Mouse (Mus musculus): ENCODE data around the gene Fam196b. TPM values are rescaled to one million over a fixed set of nuclear protein-coding genes. Genes with fewer than 3 reads are reported as not detected.

Fam196b gene
- polyA plus RNA-seq, 1 experiment from 2014 or later = 0.83 TPM

- DNase-seq (ENCODE audit: low spot score) = no peak
- WGBS = 62% methylated on average over 5 of the region's 5 CpGs
- no peak overlapping the region for H3K27ac ChIP-seq (ENCODE audit: low read depth, low read length)
These were observed 29.7 kb downstream of the Fam196b start for GRCm38 (mm10) chr11:34344310-34344709.

GRCm38 (mm10) chr11:34348287-34348918 is 33.8 kb downstream of the Fam196b start:
- no peaks in the 10 kb centered on the region for H3K36me3 ChIP-seq (ENCODE audit: control insufficient read depth, insufficient read depth, low read length)
- no peaks in the 10 kb centered on the region for H3K27me3 ChIP-seq (ENCODE audit: control insufficient read depth, insufficient read depth, low read length)
- WGBS = 77% methylated on average over 4 of the region's 4 CpGs
- H3K9ac ChIP-seq (ENCODE audit: low read depth, low read length) = no peak overlapping the region
- H3K27ac ChIP-seq (ENCODE audit: low read depth, low read length) = no peak overlapping the region
- DNase-seq (ENCODE audit: low spot score) (no peak), ATAC-seq (ENCODE audit: low FRiP score) (no peak)
- H3K4me2 ChIP-seq (replicated peaks; ENCODE audit: low read depth, low read length) = no peak overlapping the region
- H3K4me1 ChIP-seq (replicated peaks; ENCODE audit: control insufficient read depth, insufficient read depth, low read length) = no peaks in the 10 kb centered on the region
- no peaks in the 10 kb centered on the region for H3K9me3 ChIP-seq (ENCODE audit: control insufficient read depth, low read length)
- H3K4me3 ChIP-seq (ENCODE audit: low read depth, low read length) = no peak overlapping the region

More at GRCm38 (mm10) chr11:34344310-34344709, 29.7 kb downstream of the Fam196b start:
- no peaks in the 10 kb centered on the region for H3K36me3 ChIP-seq (ENCODE audit: control insufficient read depth, insufficient read depth, low read length)
- H3K4me1 ChIP-seq (replicated peaks; ENCODE audit: control insufficient read depth, insufficient read depth, low read length) = no peaks in the 10 kb centered on the region
- H3K27me3 ChIP-seq (ENCODE audit: control insufficient read depth, insufficient read depth, low read length) = no peaks in the 10 kb centered on the region
- H3K4me3 ChIP-seq (ENCODE audit: low read depth, low read length) = no peak overlapping the region
- peak; percentile 38; the same call in 1 of the 2 replicates for ATAC-seq (ENCODE audit: low FRiP score)
- H3K9ac ChIP-seq (ENCODE audit: low read depth, low read length) = no peak overlapping the region
- H3K4me2 ChIP-seq (replicated peaks; ENCODE audit: low read depth, low read length) = no peak overlapping the region
- H3K9me3 ChIP-seq (ENCODE audit: control insufficient read depth, low read length) = no peaks in the 10 kb centered on the region

- Histone ChIP-seq H3K36me3 (ENCODE audit: control insufficient read depth, insufficient read depth, low read length) (no peaks in the 10 kb centered on the region), H3K4me3 (ENCODE audit: low read depth, low read length) (no peak overlapping the region), H3K4me1 (replicated peaks; ENCODE audit: control insufficient read depth, insufficient read depth, low read length) (no peaks in the 10 kb centered on the region), H3K27ac (ENCODE audit: low read depth, low read length) (no peak overlapping the region), H3K9ac (ENCODE audit: low read depth, low read length) (no peak overlapping the region), H3K9me3 (ENCODE audit: control insufficient read depth, low read length) (no peaks in the 10 kb centered on the region), H3K4me2 (replicated peaks; ENCODE audit: low read depth, low read length) (no peak overlapping the region), H3K27me3 (ENCODE audit: control insufficient read depth, insufficient read depth, low read length) (no peaks in the 10 kb centered on the region)
- no peak for ATAC-seq (ENCODE audit: low FRiP score)
- WGBS = 91% methylated on average over 10 of the region's 10 CpGs
- DNase-seq (ENCODE audit: low spot score) = no peak
These were observed 34.9 kb downstream of the Fam196b start for GRCm38 (mm10) chr11:34349453-34350056.

- Histone ChIP-seq H3K4me1 (replicated peaks; ENCODE audit: control insufficient read depth, insufficient read depth, low read length) (no peaks in the 10 kb centered on the region), H3K36me3 (ENCODE audit: control insufficient read depth, insufficient read depth, low read length) (no peaks in the 10 kb centered on the region), H3K27ac (ENCODE audit: low read depth, low read length) (no peak overlapping the region), H3K4me2 (replicated peaks; ENCODE audit: low read depth, low read length) (no peak overlapping the region), H3K9me3 (ENCODE audit: control insufficient read depth, low read length) (no peaks in the 10 kb centered on the region), H3K4me3 (ENCODE audit: low read depth, low read length) (no peak overlapping the region), H3K27me3 (ENCODE audit: control insufficient read depth, insufficient read depth, low read length) (no peaks in the 10 kb centered on the region), H3K9ac (ENCODE audit: low read depth, low read length) (no peak overlapping the region)
- no peak for ATAC-seq (ENCODE audit: low FRiP score)
- DNase-seq (ENCODE audit: low spot score) = no peak
- 68% methylated on average over 12 of the region's 12 CpGs for WGBS
These were observed 40.8 kb downstream of the Fam196b start for GRCm38 (mm10) chr11:34355406-34355805.

- no peak overlapping the region for H3K4me2 ChIP-seq (replicated peaks; ENCODE audit: low read depth, low read length)
- peak; percentile 14 for DNase-seq (ENCODE audit: low spot score)
- no peaks in the 10 kb centered on the region for H3K9me3 ChIP-seq (ENCODE audit: control insufficient read depth, low read length)
- H3K4me1 ChIP-seq (replicated peaks; ENCODE audit: control insufficient read depth, insufficient read depth, low read length) = no peaks in the 10 kb centered on the region
- H3K4me3 ChIP-seq (ENCODE audit: low read depth, low read length) = no peak overlapping the region
- no peaks in the 10 kb centered on the region for H3K27me3 ChIP-seq (ENCODE audit: control insufficient read depth, insufficient read depth, low read length)
- WGBS = 51% methylated on average over 2 of the region's 2 CpGs
- no peaks in the 10 kb centered on the region for H3K36me3 ChIP-seq (ENCODE audit: control insufficient read depth, insufficient read depth, low read length)
- ATAC-seq (ENCODE audit: low FRiP score) = no peak
- H3K9ac ChIP-seq (ENCODE audit: low read depth, low read length) = no peak overlapping the region
- H3K27ac ChIP-seq (ENCODE audit: low read depth, low read length) = no peak overlapping the region
These were observed 41.5 kb downstream of the Fam196b start for GRCm38 (mm10) chr11:34356109-34356508.

- ATAC-seq (ENCODE audit: low FRiP score) (no peak), DNase-seq (ENCODE audit: low spot score) (no peak)
- Histone ChIP-seq H3K36me3 (ENCODE audit: control insufficient read depth, insufficient read depth, low read length) (no peaks in the 10 kb centered on the region), H3K4me2 (replicated peaks; ENCODE audit: low read depth, low read length) (no peak overlapping the region), H3K9me3 (ENCODE audit: control insufficient read depth, low read length) (no peaks in the 10 kb centered on the region), H3K9ac (ENCODE audit: low read depth, low read length) (no peak overlapping the region), H3K4me3 (ENCODE audit: low read depth, low read length) (no peak overlapping the region), H3K4me1 (replicated peaks; ENCODE audit: control insufficient read depth, insufficient read depth, low read length) (no peaks in the 10 kb centered on the region), H3K27ac (ENCODE audit: low read depth, low read length) (no peak overlapping the region), H3K27me3 (ENCODE audit: control insufficient read depth, insufficient read depth, low read length) (no peaks in the 10 kb centered on the region)
- 91% methylated on average over 4 of the region's 4 CpGs for WGBS
These were observed 57.6 kb downstream of the Fam196b start for GRCm38 (mm10) chr11:34372224-34372623.

GRCm38 (mm10) chr11:34375557-34375956 is 60.9 kb downstream of the Fam196b start:
- WGBS = 64% methylated on average over 1 of the region's 1 CpGs
- Histone ChIP-seq H3K9me3 (ENCODE audit: control insufficient read depth, low read length) (no peaks in the 10 kb centered on the region), H3K4me3 (ENCODE audit: low read depth, low read length) (no peak overlapping the region), H3K4me1 (replicated peaks; ENCODE audit: control insufficient read depth, insufficient read depth, low read length) (no peaks in the 10 kb centered on the region), H3K27ac (ENCODE audit: low read depth, low read length) (no peak overlapping the region), H3K4me2 (replicated peaks; ENCODE audit: low read depth, low read length) (no peak overlapping the region), H3K27me3 (ENCODE audit: control insufficient read depth, insufficient read depth, low read length) (no peaks in the 10 kb centered on the region), H3K9ac (ENCODE audit: low read depth, low read length) (no peak overlapping the region), H3K36me3 (ENCODE audit: control insufficient read depth, insufficient read depth, low read length) (no peaks in the 10 kb centered on the region)
- DNase-seq (ENCODE audit: low spot score) = no peak
- ATAC-seq (ENCODE audit: low FRiP score) = no peak

- no peak overlapping the region for H3K9ac ChIP-seq (ENCODE audit: low read depth, low read length)
- H3K4me3 ChIP-seq (ENCODE audit: low read depth, low read length) = no peak overlapping the region
- no peaks in the 10 kb centered on the region for H3K27me3 ChIP-seq (ENCODE audit: control insufficient read depth, insufficient read depth, low read length)
- H3K36me3 ChIP-seq (ENCODE audit: control insufficient read depth, insufficient read depth, low read length) = no peaks in the 10 kb centered on the region
- H3K9me3 ChIP-seq (ENCODE audit: control insufficient read depth, low read length) = no peaks in the 10 kb centered on the region
- no peak overlapping the region for H3K27ac ChIP-seq (ENCODE audit: low read depth, low read length)
- DNase-seq (ENCODE audit: low spot score) = no peak
- no peak overlapping the region for H3K4me2 ChIP-seq (replicated peaks; ENCODE audit: low read depth, low read length)
- 83% methylated on average over 6 of the region's 6 CpGs for WGBS
- no peaks in the 10 kb centered on the region for H3K4me1 ChIP-seq (replicated peaks; ENCODE audit: control insufficient read depth, insufficient read depth, low read length)
- no peak for ATAC-seq (ENCODE audit: low FRiP score)
These were observed 63.0 kb downstream of the Fam196b start for GRCm38 (mm10) chr11:34377649-34378048.

- H3K9ac ChIP-seq (ENCODE audit: low read depth, low read length) = no peak overlapping the region
- 90% methylated on average over 3 of the region's 3 CpGs for WGBS
These were observed 68.9 kb downstream of the Fam196b start for GRCm38 (mm10) chr11:34383501-34383900.

More at GRCm38 (mm10) chr11:34383501-34383900, 68.9 kb downstream of the Fam196b start:
- Histone ChIP-seq H3K4me3 (ENCODE audit: low read depth, low read length) (no peak overlapping the region), H3K9me3 (ENCODE audit: control insufficient read depth, low read length) (no peaks in the 10 kb centered on the region), H3K36me3 (ENCODE audit: control insufficient read depth, insufficient read depth, low read length) (no peaks in the 10 kb centered on the region), H3K4me2 (replicated peaks; ENCODE audit: low read depth, low read length) (no peak overlapping the region), H3K27ac (ENCODE audit: low read depth, low read length) (no peak overlapping the region), H3K4me1 (replicated peaks; ENCODE audit: control insufficient read depth, insufficient read depth, low read length) (no peaks in the 10 kb centered on the region), H3K27me3 (ENCODE audit: control insufficient read depth, insufficient read depth, low read length) (no peaks in the 10 kb centered on the region)
- DNase-seq (ENCODE audit: low spot score) (no peak), ATAC-seq (ENCODE audit: low FRiP score) (no peak)
